Mouse (Mus musculus) layer of hippocampus, adult 8-10 months (tissue): ENCODE measurements around the gene Mtfmt. TPM values are rescaled to one million over a fixed set of nuclear protein-coding genes. Genes with fewer than 3 reads are reported as not detected.

ENCODE experiments used
- DNase-seq, 2 experiments: peaks; one replicate each; pipeline ENCODE4 v3.0.0; 2022; ENCODE audit warnings: low spot score in 2 of 2
- total RNA-seq, 4 experiments: library from RNA; stranded (reverse); gene quantifications; 2 replicates each; pipeline ENCODE4 v1.2.4; 2022

Mtfmt gene
- total RNA-seq, 4 experiments from 2014 or later = 16.6 to 20.5 (median 18.5) TPM

GRCm38 (mm10) chr9:65427511-65427910 is 8.1 kb upstream of the Mtfmt start:
- DNase-seq = no peak

GRCm38 (mm10) chr9:65428003-65428402 is 7.6 kb upstream of the Mtfmt start:
- DNase-seq = no peak

GRCm38 (mm10) chr9:65430401-65430800 is 5.2 kb upstream of the Mtfmt start:
- no peak for DNase-seq

GRCm38 (mm10) chr9:65430921-65431320 is 4.7 kb upstream of the Mtfmt start:
- DNase-seq = no peak

DNA sequence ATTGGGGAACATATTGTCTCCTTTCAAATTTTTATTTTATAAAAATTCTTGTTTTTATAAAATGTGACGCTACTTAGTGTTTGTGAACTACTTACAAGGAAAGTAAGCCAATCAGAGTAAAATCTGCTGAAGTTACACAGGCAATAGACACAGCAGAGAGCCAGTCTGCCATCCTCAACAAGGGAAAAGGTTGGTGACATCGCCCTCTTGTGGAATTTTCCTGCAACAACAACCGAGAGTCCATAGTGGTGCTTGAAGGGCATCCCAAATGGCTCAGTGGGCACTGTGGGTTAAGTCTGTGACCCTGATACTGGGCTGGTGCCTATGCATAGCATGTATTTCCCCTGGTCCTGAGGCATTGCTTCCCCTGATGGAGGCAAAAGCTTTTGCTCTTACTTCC is 3.3 kb upstream of the Mtfmt start:
- DNase-seq = peak; percentile 84 to 94

DNA sequence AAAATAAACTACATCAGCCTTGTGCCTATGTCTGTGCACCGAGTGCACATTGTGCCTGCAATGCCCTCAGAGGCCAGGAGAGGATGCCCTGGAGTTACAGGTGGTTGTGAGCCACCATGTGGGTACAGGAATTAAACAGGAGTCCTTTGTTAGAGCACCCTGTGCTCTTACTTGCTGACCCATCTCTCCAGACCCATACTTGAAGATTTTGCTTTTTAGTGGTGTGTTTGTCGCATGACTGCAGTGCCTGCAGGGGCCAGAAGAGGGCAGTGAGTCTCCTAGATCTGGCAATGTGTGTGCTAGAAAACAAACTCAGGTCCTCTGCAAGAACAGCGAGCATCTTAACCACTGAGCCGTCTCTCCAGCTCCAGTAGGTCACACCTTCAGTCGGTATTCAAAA is 1.4 kb upstream of the Mtfmt start:
- no peak for DNase-seq

- no peak for DNase-seq
These were observed 371 bp upstream of the Mtfmt start for GRCm38 (mm10) chr9:65435211-65435610.

DNA sequence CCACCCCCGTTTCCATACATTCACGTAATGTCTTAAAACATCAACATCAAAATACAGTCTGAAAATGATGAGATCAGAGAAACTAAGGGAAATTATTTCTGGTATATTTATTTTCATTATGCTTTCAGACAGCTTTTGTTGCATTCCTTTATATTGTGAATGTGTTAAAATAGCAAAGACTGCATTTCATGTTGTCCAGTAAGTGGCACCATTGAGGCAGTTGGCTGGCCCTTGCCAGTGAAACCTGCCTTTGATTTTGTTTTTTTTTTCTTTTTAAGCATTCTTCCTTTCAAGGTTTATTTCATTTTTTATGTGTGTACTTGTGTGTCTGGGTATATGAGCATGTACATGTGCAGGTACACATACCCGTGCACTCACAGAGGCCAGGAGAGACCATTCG is 9.1 kb downstream of the Mtfmt start:
- DNase-seq = no peak

GRCm38 (mm10) chr9:65447951-65448350 is 12.4 kb downstream of the Mtfmt start:
- no peak for DNase-seq

DNA sequence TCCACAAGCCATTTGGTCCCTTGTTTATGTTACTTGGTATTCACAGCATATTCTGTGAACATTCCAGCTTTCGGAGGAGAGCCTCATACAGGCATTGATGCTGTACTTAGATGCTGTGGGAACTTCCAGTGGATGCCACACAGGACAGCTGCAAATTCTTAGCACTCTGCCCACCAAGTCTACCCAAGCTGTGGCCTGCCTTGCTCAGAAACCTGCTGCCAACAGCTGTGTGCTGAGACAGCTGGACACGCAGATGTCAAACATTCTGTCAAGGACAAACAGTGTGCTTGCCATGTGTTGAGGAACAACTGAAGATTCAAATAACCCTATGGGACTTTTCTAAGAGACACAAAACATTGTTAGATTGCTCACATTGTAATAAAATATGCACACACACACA is 23.4 kb downstream of the Mtfmt start:
- DNase-seq = no peak

GRCm38 (mm10) chr9:65460198-65460597 is 24.6 kb downstream of the Mtfmt start:
- DNase-seq = no peak

GRCm38 (mm10) chr9:65460732-65461442 is 25.3 kb downstream of the Mtfmt start, which contains the start of gene Spg21:
Spg21 (plus strand) TSS chr9:65460947.
- peak; percentile 90 to 95 for DNase-seq

GRCm38 (mm10) chr9:65462544-65462943 is 27.0 kb downstream of the Mtfmt start:
- no peak for DNase-seq

DNA sequence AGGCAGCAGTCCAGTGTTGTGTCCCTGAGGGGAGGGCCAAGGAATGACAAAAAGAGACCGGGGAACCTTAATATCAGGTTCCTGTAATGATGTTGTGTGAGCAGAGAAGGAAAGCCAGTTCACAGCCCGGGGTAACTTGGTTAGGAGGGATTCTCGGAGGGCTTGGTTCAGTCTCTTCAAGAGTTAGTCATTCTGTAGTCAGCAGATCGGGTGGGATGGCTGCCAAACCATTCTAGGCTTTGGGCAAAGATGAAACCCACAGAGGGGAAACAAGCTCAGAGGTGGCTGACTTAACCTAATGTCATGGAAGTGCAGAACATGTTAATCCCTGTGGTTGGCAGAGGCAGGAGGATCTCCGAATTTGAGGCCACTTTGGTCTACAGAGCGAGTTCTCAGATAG is 28.6 kb downstream of the Mtfmt start:
- peak in 1 of 2 experiments; percentile 32 for DNase-seq

DNA sequence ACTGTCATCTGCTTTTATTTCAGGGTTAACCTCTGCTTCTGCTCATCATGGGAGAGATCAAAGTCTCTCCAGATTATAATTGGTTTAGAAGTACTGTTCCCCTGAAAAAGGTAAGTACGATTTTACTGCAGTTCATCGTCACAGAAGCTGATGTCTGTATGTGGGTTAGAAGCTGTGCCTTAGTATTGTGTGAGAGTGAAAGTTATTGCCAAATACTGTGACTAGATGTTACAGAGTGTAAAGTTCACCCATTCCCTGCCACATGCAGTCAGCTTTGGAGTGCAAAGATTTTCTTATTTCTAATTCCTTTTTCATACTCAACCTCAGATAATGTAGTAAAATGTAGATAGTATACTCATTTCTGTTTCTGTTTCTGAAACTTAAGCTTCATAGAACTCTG is 29.7 kb downstream of the Mtfmt start:
- DNase-seq = no peak

DNA sequence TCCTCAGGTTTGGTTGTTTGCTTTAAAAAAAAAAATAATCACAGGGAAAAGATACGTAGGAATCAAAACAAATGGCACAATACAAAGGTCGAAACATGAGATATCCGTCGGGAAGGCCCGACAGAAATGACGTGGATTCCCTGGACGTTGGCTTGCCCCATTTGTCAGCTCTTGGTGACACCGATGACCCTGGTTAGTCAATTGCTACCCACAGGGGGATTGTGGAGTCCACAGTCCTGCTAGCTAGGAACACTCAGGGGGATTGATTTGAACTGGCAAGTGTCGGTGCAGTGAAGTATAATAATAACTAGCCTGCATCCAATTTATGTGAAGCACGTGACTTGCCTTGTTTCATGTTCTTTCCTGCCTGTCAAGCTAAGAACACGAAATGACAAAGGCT is 32.1 kb downstream of the Mtfmt start:
- no peak for DNase-seq

DNA sequence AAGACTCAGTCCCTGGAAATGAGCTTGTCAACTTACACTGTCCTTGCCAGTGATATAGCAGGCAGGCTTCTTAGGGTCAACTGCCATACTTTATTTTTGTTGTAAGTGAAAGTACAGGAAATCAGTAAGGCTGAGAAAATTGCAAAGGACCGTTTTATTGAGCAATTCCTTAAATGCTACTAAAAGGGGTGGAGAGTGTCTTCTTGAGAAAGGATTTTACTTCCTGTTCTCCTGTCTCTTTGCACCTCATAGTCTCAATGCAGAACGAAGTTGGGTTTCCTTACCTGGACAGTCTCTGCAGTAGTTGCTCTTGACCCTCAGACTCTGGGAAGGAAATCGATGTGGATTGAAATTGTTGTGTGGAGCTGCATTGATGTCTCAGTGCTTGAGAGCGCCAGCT is 37.2 kb downstream of the Mtfmt start:
- DNase-seq = no peak

DNA sequence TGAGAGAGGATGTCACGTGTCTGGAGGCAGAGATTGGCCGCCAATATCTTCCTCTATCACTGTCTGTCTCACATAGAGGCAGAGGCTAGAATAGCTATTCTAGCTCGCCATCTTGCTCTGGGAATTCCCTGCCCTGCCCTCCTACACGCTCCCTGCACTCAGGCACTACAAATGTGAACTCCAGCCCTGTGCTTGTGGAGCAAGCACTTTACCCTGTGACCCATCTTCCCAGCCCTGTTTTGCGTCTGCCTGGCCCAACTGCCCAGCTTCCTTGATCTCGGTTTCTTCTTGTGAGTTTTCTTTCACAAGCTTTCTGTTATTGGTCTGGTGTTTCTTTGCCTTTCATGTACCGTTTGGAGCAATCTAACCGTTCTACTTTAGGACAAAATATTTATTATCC is 43.6 kb downstream of the Mtfmt start:
- DNase-seq = no peak

GRCm38 (mm10) chr9:65480071-65480470 is 44.5 kb downstream of the Mtfmt start:
- DNase-seq = no peak

- DNase-seq = no peak
These were observed 55.9 kb downstream of the Mtfmt start for GRCm38 (mm10) chr9:65491476-65491875.

- no peak for DNase-seq
These were observed 56.8 kb downstream of the Mtfmt start for GRCm38 (mm10) chr9:65492351-65492750.

- DNase-seq = no peak
These were observed 57.3 kb downstream of the Mtfmt start for GRCm38 (mm10) chr9:65492851-65493250.

- DNase-seq = no peak
These were observed 66.6 kb downstream of the Mtfmt start for GRCm38 (mm10) chr9:65502146-65502545.
